Comparison of ENCODE assay signal across 8 mouse cellular contexts in genomic region chr6:30204383-30205179, GRCm38 (mm10).
DNase-seq lines count a peak whose midpoint lies in the region; ATAC-seq and TF ChIP-seq lines count a peak whose summit lies in the region.

No protein-coding gene starts in this region.

- H3K79me2 ChIP-seq in MEL (ENCODE audit: control insufficient read depth, insufficient read depth, low read length, poor library complexity) = no peaks in the 10 kb centered on the region

- no peaks in the 10 kb centered on the region for H3K9me3 ChIP-seq in forebrain, embryonic 10.5 days
- no peaks in the 10 kb centered on the region for H3K9me3 ChIP-seq in forebrain, embryonic 14.5 days (replicated peaks; ENCODE audit: control insufficient read depth, low read length)
- H3K9me3 ChIP-seq in MEL (replicated peaks; ENCODE audit: insufficient read depth, low read length) = no peaks in the 10 kb centered on the region
- H3K9me3 ChIP-seq in hindbrain, postnatal 0 days (ENCODE audit: low read length) = no peaks in the 10 kb centered on the region

- peak overlapping the region; percentile 66 for H3K27ac ChIP-seq in forebrain, embryonic 10.5 days
- no peak overlapping the region for H3K27ac ChIP-seq in forebrain, embryonic 14.5 days (ENCODE audit: low read depth, low read length)
- H3K27ac ChIP-seq in MEL (ENCODE audit: control insufficient read depth, low read depth, low read length) = no peak overlapping the region
- no peak overlapping the region for H3K27ac ChIP-seq in hindbrain, postnatal 0 days

- H3K4me3 ChIP-seq in forebrain, embryonic 10.5 days = no peak overlapping the region
- H3K4me3 ChIP-seq in forebrain, embryonic 14.5 days (ENCODE audit: low read depth, low read length) = no peak overlapping the region
- peak overlapping the region in 1 of 2 experiments; percentile 12; a peak in 2 of 4 replicates for H3K4me3 ChIP-seq in MEL (ENCODE audit: control insufficient read depth in 1 of 2, insufficient read depth in 1 of 2, low read depth in 2 of 2, low read length in 2 of 2)
- H3K4me3 ChIP-seq in hindbrain, postnatal 0 days (ENCODE audit: low read length) = no peak overlapping the region

- DNase-seq in forebrain, embryonic 10.5 days (ENCODE audit: extremely low spot score, low spot score) = peak; percentile 23
- DNase-seq in forebrain, embryonic 14.5 days (ENCODE audit: low spot score) = no peak
- DNase-seq in lung, postnatal 36 days = peak; percentile 26
- DNase-seq in lung, postnatal 14 days = no peak
- no peak for DNase-seq in MEL (ENCODE audit: low read depth, low spot score)
- peak; percentile 25 for DNase-seq in hindbrain, postnatal 0 days (ENCODE audit: low spot score)
- no peak for DNase-seq in left cerebral cortex, adult 11 months (ENCODE audit: low spot score)

- 47% methylated on average over 20 of the region's 20 CpGs for WGBS in forebrain, embryonic 10.5 days
- 54% methylated on average over 20 of the region's 20 CpGs for WGBS in forebrain, embryonic 14.5 days
- WGBS in hindbrain, postnatal 0 days = 45% methylated on average over 20 of the region's 20 CpGs

- H3K4me2 ChIP-seq in forebrain, embryonic 14.5 days (ENCODE audit: low read length) = no peak overlapping the region
- H3K4me2 ChIP-seq in hindbrain, postnatal 0 days (ENCODE audit: low read depth, low read length) = no peak overlapping the region

- H3K4me1 ChIP-seq in forebrain, embryonic 10.5 days = peaks cover 18% of the 10 kb centered on the region
- H3K4me1 ChIP-seq in forebrain, embryonic 14.5 days (ENCODE audit: control insufficient read depth, insufficient read depth, low read length) = no peaks in the 10 kb centered on the region
- no peaks in the 10 kb centered on the region; a peak in 1 of 4 replicates for H3K4me1 ChIP-seq in MEL (ENCODE audit: control insufficient read depth in 1 of 2, insufficient read depth in 2 of 2, low read length in 2 of 2)
- no peaks in the 10 kb centered on the region for H3K4me1 ChIP-seq in hindbrain, postnatal 0 days (ENCODE audit: insufficient read depth, low read length)

- no peak for TF ChIP-seq POLR2A in MEL (IDR thresholded peaks at IDR 0.05; ENCODE audit: control insufficient read depth in 1 of 2, insufficient read depth in 1 of 2, low read depth in 1 of 2, low read length in 2 of 2, poor library complexity in 1 of 2)

- H3K27me3 ChIP-seq in forebrain, embryonic 10.5 days (ENCODE audit: poor library complexity, severe bottlenecking) = peaks cover 6% of the 10 kb centered on the region; the same call in 1 of the 2 replicates
- no peaks in the 10 kb centered on the region for H3K27me3 ChIP-seq in forebrain, embryonic 14.5 days (replicated peaks; ENCODE audit: control insufficient read depth, insufficient read depth, low read length)
- H3K27me3 ChIP-seq in MEL (ENCODE audit: control insufficient read depth in 1 of 2, insufficient read depth in 2 of 2, low read length in 2 of 2) = no peaks in the 10 kb centered on the region
- H3K27me3 ChIP-seq in hindbrain, postnatal 0 days (ENCODE audit: insufficient read depth, low read length) = no peaks in the 10 kb centered on the region

- H3K9ac ChIP-seq in forebrain, embryonic 14.5 days (ENCODE audit: low read length) = no peak overlapping the region; the same call in 1 of the 2 replicates
- H3K9ac ChIP-seq in MEL (ENCODE audit: control insufficient read depth, low read depth, low read length, poor library complexity, severe bottlenecking) = no peak overlapping the region
- H3K9ac ChIP-seq in hindbrain, postnatal 0 days (replicated peaks; ENCODE audit: low read length) = no peak overlapping the region

- TF ChIP-seq RAD21 in MEL (IDR thresholded peaks at IDR 0.05; ENCODE audit: low read depth, low read length) = no peak

- ATAC-seq in forebrain, embryonic 14.5 days = no peak
- ATAC-seq in hindbrain, postnatal 0 days = peak; percentile 31; the same call in 1 of the 2 replicates
- ATAC-seq in erythroblast, adult 5-6 weeks (replicated peaks; ENCODE audit: low FRiP score, poor library complexity, severe bottlenecking) = no peak

- TF ChIP-seq EP300 in MEL (IDR thresholded peaks at IDR 0.05; ENCODE audit: low read depth in 1 of 2, low read length in 2 of 2) = no peak

- no peaks in the 10 kb centered on the region for H3K36me3 ChIP-seq in forebrain, embryonic 10.5 days (replicated peaks)
- no peaks in the 10 kb centered on the region for H3K36me3 ChIP-seq in forebrain, embryonic 14.5 days (ENCODE audit: control insufficient read depth, insufficient read depth, low read length)
- no peaks in the 10 kb centered on the region for H3K36me3 ChIP-seq in MEL (ENCODE audit: control insufficient read depth in 1 of 2, insufficient read depth in 2 of 2, low read length in 2 of 2)
- no peaks in the 10 kb centered on the region for H3K36me3 ChIP-seq in hindbrain, postnatal 0 days (ENCODE audit: insufficient read depth, low read length)

- no peak for TF ChIP-seq CTCF in MEL (IDR thresholded peaks at IDR 0.05 in 2 of 3, conservative IDR thresholded peaks at IDR 0.05 in 1 of 3; ENCODE audit: control insufficient read depth in 1 of 3, insufficient read depth in 1 of 3, low read depth in 2 of 3, low read length in 3 of 3, poor library complexity in 1 of 3, severe bottlenecking in 1 of 3)
- no peak for TF ChIP-seq CTCF in hindbrain, postnatal 0 days (IDR thresholded peaks at IDR 0.05; ENCODE audit: low read depth)

TF ChIP-seq in MEL, 35 proteins besides CTCF, POLR2A, EP300 and RAD21:
- TF ChIP-seq MYB (IDR thresholded peaks at IDR 0.05; ENCODE audit: low read depth, low read length) (no peak), KAT2A (conservative IDR thresholded peaks at IDR 0.05; ENCODE audit: low read depth, low read length) (no peak), SMC3 (IDR thresholded peaks at IDR 0.05; ENCODE audit: low read depth, low read length) (peak; percentile 1; the same call in 1 of the 2 replicates), NRF1 (IDR thresholded peaks at IDR 0.05; ENCODE audit: insufficient read depth, low read depth, low read length, poor library complexity, severe bottlenecking) (no peak)

Comparison
In these comparisons a context has a peak if more than half of its experiments do, and no peak if none do; other contexts are left out.
1. DNase-seq: peak in forebrain, embryonic 10.5 days (single experiment), lung, postnatal 36 days (single experiment) and hindbrain, postnatal 0 days (single experiment); none in forebrain, embryonic 14.5 days (single experiment), lung, postnatal 14 days (single experiment), MEL (single experiment) and left cerebral cortex, adult 11 months (single experiment).